Mouse (Mus musculus): ENCODE measurements around the gene Agtrap.

GRCm38 (mm10) chr4:148109215-148109614 is 21.4 kb upstream of the Agtrap start:
- TF ChIP-seq CTCF (IDR thresholded peaks at IDR 0.05; ENCODE audit: control insufficient read depth, insufficient read depth, low read length) (no peak), POLR2A (IDR thresholded peaks at IDR 0.05; ENCODE audit: borderline replicate concordance, control insufficient read depth, low read depth, low read length) (no peak)
